Mouse (Mus musculus): ENCODE measurements around the gene F2r.
A peak's percentile ranks its signal among the peaks of the same experiment; 100 is the strongest.

Gene F2r

DNA sequence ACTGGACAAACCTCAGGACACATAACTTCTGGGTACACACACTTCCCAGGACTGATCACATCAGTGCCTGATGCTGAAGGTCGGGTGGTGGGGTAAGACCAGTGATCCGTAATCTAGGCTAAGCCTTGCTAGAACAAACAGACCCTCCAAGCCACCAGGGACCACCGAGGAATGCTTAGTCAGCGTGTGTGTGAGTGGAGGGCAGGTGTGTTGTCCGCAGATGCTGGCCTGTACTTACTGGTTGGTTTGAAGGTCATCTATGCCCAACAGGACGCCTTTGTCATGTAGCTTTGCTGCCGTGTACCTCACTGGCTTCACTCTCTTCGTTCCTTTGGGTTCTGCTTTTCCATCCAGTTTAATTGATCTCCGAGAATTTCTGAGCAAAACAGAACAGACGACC is 11.5 kb upstream of the F2r start:
- no peak for DNase-seq

DNA sequence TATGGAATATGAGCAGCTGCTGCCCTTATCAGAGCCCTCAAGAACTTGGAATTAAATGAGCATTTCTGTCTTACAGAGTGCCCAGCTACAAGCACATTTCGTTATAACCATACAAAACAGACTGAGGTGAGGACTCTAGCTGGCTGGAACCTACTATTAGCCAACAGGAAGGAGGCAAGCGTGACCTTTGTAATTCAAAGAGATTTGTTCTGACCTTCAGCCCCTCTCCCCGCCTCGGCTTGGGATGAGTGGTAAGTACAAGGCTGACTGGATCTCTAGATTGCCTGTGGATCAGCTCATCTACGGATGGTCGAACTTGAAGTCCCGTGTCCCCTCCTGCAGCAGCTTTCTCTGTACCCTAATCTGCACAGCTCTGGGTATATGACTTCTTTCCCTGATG is 8.4 kb upstream of the F2r start:
- no peak for DNase-seq

DNA sequence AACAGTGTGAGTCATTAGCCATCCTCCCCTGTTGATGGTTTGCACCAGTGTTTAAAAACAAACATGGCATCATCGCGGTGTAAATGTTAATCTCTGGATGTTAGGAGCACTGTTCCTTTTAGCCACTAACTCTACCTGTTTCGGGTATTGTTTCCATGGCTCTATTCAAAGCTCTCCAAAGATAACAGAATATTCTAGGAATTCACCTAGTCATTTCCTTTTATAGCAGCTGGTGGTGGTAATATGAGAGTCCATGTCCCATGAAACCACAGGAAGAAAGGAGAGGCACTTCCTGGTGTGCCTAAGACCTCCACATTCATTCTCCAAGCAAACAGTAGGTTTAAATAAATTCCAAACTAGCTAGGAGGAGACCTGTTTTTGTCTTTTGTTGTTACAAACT is 4.8 kb upstream of the F2r start:
- DNase-seq = no peak

DNA sequence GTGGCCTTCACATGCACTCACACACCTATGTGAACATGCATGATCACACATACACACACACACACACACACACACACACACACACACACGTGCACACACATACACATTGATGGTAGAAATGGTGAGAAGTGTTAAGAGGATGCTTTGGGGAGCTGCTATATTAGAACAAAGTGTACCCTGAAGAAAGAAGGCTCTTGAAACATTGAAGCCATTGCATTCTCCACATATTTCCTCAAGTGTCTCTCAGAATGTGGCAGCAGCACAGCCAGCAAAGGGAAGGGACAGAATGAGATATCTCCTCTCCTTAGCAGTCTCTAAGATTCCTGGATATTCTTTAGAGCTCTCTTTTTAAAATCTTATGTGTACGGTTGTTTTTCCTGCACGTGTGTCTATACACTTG is 3.3 kb upstream of the F2r start:
- DNase-seq = no peak

DNA sequence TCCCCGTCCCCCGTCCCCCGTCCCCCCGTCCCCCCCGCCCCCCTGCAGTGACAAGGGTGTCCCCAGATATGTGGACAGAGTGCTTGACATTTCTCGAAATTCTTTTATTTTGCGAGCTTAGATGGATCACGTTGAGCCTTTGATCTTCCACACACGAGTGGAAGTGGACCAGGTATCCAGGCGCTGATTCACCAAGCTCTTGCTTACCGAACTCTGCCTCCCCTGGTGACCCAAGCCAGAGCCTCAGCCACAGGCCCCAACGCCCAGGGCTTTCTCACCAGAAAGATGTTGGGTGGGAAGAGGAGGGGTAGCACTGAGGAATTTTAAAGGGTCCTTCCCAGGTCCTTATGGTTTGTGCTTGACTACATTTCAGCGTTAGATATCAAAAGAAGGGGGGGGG is 572 bp upstream of the F2r start:
- DNase-seq = no peak

DNA sequence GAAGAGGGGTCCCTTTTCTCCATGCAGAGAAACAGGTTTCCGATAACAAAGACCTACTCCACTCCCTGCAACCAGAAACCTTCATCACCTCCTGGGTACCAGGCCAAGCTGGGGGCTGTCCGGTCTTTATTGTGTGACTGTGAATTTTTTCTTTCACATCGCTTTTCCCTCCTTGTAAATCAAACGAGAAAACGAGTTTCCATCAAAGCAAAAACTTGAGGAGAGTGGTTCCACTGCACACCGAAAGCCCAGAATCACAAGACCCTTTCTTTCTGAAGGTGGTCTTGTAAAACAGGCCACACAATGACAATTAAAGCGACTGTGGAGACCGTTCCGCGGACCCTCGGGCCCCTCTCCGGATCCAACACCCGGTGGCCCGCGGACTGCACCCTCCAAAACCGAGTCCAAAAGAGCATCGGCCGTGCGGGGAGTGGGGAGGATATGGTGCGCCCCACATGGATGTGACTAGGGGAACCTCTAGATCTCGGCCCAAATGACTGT is 566 bp downstream of the F2r start:
- DNase-seq = no peak

DNA sequence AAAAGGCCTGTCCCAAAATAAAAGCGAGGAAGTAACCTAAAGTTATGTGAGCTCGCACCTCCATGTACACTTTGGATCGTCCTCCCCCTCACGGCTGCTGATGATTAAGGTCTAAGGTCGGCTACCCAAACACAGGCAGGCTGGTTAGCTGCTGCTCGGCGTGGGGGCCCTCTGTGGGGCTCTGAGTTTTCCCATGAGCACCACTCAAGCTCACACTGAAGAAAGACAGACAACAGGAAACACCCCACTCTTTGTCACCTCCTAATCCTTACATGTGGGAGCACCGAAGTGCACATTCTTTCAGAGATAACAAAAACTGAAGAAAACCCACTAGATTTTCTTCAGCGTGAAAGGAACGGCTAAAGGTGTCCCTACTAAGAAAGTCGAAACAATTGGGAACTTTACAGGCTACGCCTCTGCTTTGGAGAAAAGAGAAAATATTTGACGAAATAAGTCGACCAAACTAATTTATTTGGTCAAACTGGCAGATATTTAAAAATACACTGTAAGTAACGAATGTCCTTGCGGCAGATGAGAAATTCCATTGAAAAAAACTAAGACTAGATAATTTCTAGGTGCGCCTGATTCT is 1.1 kb downstream of the F2r start:
- DNase-seq = no peak

DNA sequence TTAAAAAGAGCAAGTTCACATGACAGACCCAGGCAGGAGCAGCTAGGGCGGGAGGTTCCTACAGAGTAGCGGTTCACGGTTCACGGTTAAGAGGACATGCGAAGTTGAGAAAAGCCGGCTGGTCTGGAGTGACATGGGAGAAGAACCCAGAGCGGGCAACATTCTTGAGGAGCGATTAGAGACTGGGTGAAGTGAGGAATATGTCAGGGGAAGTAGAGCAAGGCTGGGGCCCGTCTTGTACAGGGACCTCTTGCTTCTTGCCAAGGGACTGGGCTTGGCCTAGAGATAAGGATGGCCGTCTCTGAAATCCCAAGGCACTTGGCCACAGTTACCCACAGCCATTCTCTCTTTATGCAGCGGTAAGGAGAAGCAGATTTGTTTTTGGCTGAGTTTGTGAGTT is 1.8 kb downstream of the F2r start:
- no peak for DNase-seq

DNA sequence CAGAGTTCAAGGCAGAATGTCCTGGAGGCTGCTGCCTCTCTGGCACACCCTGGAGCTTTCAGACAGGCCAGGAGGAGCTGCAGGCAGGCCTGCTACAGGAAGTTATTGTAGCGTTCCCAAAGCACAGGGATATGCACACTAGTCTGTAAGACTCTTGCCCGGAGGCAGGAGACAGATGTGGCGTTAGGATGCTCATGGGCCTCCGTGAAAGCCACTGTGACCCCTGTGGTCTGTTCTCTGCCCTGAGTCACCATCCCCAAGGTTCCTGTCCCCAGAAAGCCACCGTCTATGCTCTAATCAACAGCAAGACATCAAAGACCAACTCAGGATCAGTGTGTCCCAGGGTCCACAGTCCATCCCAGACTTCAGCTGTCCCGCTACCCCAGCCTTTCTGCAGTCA is 3.5 kb downstream of the F2r start:
- peak in 1 of 2 experiments; percentile 19 for DNase-seq

DNA sequence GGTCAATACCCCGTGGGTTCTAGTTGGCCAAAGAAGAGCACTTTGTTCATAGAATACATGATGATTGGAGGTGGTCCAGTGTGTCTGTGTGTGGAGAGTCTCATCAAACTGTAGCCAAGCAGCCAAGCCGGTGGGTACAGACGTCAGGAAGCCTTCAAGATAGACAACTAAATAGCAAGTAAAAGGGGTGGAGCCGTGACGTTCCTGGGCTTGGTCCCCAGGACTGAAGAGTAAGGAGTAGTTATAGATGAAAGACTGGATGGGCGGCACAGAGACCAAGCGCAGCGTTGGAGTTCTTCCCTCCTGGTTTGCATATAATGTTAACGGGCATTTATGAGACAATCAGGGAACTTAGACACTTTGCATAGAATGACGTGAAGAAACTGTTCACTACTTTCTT is 6.0 kb downstream of the F2r start:
- DNase-seq = no peak

DNA sequence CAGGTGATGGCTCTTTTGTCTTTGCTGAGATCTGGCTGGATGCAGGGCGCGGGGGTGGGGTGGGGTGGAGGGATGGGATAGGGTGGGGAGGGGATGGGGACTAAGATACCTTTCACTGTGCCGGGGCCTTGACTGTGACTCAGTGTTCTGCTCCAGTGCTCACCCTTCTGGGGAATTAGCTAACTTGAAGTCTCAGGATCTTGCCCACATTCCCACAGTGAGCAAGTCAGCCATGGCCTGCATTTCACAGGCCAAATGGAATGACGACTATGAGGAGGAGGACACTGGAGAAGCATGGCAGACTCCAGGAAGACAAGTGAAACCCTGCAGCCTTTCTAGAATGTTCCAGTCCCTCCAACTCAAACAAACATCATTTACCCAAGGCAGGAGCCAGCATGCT is 6.5 kb downstream of the F2r start:
- DNase-seq = no peak

DNA sequence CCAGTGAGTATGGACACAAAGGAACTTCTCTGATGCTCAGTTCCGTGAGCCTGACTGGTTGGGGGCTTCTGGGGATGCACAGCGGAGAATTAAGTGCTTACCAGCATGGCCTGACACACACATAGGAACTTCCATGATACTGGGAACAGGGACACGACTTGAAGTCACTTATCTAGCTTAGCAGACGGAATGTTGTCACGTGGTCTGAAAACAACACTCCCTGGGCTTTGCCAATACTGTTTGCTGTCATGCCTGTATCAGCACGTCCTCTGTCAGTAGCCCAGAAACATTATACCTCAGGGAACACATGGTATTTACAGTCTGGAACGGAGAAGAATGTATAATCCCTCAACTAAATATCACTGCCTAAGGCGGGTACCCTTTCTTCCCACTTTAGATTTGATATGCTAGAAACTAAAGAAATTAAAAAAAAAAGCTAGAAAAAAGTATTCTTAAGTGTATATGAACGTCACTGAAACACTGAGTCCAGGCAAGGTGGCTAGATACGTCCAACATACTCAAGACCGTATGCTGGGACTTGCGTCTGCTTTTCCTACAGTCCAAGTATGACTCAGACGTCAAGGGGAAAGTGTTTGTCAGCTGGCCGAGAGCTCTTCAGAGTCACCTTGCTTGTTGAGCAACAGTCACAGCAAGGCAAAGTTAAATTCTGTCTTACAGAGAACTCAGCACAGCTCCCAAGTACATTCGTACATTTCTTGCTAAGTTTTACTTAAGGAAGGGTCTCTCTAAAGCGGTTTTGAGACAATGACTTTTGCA is 7.3 kb downstream of the F2r start:
- no peak for DNase-seq

DNA sequence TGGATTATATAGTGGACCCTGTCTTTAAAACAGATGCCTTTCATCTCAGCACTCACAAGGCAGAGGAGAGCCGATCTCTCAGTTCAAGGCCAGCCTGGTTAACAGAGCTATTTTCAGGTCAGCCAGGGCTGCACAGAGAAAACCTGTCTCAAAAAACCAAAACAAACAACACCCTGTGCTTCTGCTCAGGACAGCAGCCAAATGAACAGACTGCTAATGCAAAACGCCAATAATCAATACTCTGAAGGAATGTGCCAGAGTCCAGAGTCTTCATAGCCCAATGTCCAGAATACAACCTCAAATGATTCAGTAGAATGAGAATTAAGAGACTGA is 9.2 kb downstream of the F2r start:
- no peak for DNase-seq

DNA sequence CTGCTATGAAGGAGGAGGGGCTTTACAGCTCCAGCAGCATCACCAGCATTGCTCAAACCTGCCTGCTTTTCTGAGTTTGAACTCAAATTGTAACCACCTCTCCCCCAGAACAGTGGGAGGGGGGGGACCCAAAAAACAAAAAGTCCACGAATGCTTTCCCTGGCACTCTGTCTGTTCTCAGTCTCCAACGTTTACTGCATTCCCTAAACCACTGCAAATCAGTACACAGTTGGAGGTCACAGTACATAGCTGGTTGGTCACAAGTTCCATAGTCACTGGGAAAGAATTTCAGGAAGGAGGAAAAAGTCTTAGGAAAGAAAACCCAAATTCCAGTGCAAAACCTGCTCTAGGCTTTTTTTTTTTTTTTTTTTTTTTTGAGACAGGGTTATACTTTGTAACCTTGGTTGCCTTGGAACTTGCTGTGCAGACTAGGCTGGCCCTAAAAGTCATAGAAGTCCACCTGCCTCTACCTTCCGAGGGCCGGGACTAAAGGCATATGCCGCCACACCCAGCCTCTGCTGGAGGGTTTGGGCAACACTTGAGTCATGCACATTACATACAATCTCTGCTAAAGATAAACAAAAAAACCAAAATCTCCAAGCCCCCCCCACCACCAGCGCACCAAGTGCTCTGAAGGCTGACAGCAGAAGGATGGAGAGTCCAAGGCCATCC is 9.7 kb downstream of the F2r start:
- no peak for DNase-seq

DNA sequence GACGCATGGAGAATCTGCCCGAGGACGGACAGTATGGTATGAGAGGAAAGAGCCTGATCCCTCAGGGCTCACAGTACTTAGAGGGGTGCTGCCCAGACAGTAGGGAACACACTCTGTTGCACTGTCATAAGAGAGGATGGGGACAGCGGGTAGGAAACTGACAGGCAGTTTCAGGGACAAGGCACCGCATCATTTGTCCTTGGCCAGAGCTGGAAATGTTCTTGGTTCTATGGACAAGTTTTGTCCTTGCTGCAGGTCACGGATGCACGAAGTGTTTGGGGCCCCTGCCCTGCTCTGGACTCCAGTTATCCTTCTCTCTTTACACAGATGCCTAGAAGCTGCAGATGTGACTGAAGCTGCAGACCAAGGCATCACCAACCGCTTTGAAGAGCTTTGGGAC is 11.3 kb downstream of the F2r start:
- no peak for DNase-seq

DNA sequence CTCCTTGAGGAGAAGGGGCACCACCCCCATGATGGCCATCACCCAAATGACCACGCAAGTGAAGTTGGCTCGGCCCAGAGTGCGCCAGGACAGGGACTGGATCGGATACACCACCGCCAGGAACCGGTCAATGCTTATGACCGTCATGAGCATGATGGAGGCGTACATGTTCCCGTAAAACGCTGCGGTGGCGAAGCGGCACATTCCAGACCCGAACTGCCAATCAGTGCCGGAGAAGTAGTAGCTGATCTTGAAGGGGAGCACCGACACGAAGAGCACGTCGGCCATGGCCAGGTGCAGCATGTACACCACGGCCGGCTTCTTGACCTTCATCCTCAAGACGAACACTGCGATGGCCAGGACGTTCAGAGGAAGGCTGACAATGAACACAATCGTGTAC is 14.0 kb downstream of the F2r start:
- no peak for DNase-seq

DNA sequence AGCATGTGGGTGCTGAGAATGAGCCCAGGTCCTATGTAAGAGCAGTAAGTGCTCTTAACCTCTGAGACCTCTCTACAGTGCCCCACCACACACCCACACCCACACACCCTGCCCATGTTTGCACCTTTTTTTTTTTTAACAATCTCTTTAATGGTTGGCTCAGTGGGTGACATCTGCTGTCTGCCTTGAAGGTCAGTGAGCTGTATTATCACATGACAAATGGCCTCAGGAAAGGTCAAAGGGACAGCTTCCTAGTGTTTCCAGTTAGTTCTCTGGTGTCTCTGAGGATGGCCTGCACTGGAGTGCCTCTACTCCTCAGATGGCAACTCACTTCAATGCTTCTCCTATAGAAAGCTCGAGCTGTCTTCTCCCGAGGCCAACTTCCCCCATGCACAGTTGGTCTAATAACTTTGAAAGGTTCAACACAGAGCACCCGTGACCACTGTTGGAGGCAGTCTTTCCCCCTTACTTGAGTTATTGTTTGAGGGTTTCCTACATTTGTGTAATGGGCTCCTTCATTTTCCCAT is 18.4 kb downstream of the F2r start:
- no peak for DNase-seq

DNA sequence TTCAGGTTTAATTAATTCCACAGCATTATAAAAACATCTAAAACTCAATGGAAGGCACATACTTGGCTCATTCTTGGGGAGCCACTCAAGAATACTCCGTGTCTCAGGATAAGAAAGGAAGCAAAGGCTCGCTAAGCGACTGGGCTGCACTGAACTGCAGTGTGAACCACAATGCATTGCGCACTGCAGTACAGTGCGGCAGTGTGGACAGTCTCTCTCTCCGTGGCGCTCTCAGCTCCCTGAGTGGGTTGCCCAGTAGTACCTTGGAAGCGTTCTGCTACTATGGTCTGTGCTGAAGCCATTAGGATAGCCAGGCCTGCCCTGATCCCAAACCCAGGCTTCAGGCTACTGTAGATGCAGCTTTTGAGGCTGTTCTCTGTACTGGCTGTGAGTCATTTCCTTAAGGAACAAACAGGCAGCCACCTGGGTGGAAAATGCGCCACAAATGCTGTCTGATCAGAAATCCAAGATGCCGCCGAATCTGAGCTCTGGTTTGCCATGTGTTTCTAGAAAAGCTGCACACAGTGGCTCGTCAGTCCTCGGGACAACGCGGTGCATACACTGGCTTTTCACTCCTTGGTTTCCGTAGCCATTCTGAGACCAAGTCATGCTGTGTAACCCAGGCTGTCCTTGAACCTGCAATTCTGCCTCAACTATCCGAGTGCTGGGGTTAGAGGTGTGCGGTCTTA is 19.9 kb downstream of the F2r start:
- DNase-seq = no peak

DNA sequence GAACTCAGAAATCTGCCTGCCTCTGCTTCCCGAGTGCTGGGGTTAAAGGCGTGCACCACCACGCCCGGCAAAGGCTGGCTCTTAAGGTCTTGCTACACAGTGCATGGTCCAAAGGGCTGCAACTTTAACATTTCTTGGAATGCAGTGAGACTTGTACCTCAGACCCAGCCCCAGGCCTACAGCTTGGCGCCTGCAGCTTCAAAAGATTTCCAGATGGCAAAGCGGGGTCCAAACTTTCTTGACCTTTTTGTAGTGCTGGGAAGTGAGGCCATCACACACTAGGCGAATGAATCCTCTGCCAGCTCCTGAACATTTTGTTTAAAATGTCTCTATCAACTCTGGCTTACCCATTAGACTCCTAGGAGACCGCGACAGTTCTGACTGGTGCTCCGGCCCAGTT is 20.7 kb downstream of the F2r start:
- no peak for DNase-seq

DNA sequence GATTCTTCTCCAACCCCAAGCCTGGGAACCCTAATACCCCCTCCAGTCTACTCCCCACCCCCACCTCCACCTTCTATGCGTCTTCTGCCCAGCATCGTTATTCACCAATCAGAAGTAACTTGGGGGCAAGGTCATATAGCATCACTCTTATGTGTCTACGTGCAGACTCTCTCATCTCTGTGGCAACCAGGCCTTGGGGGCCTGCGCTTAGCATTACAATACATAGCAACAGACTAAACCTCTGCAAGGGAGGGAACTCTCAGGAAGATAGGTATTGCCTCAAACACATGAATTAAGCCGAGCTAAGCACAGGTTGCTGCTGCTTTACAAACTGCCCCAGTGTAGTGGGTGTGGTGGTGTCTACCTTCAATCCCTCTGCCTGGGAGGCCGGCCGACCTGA is 21.6 kb downstream of the F2r start:
- DNase-seq = no peak

DNA sequence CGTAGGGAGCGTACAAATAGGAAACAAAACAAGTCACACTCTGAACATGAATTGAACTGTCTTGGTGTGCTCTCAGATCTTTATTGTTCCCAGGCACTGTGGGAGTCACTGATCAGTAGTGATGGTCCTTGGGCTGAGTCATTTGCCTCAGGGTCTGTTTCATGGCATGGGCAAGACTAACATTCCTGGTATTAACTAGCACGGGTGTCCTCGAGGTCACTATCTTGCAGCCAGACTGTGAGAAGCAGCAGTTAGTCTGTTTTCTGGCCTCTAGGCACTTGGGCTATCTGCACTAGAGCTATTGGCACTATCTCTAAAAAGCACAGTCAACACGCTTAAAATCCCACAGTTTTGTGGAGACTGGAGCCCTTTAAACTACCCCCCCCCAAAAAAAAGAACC is 22.4 kb downstream of the F2r start:
- DNase-seq = no peak

DNA sequence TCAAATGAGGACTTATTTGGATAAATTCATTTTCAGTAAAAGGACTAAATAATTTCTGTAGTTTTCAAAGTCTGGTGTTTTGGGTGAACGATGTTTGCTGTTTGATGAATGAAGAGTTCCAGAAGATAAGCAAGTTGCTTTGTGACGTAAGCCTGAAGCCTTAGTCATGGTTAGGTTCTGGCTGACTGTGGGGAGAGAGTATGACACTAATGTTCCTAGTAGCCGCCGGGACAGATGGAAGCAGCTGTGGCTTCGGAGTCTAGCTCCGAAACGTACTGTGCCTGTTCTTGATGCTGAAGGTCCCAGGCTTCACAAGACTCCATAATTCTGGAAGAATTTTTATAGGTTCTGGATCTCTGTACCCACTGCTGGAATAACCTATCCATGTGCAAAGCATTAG is 22.9 kb downstream of the F2r start:
- no peak for DNase-seq

DNA sequence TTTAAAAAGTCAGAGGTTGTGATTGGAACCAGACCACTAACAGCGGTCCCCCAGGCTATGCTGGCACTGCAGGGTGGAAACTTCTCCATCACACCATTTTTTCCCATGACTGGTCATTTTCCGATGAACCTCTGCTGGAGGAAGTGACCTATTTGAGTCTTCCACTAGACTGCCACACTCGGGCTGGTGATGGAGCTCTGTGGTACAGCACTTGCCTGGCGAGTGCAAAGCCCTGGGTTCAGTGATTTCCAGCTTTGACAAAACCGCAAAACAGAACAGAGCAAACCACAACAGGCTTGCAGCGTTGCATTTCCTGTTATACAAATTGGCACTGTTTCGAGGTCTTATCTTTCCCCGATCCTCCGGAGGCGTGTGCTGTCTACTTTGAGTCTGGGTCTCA is 25.4 kb downstream of the F2r start:
- DNase-seq = no peak

DNA sequence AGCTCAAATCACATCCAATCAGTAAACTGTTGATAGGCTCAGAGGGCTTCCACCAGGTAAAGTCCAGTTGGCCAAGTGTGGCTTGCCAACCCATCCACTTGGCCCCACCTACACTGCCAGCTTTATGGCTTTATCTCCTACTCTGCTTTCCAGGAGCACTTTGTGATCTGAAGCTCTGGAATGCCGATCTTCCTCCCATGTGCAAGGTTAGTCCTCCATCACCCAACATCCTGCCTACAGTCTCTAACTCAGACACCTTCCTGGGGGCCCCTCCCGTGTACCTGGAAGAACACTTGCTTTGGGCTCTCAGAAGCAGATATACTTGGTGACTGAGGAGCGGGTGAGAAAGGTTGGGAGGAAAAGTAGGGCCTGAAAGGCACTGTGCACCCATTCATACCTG is 26.7 kb downstream of the F2r start:
- no peak for DNase-seq

Data from kidney, postnatal 36 days (tissue).